Comparison of ENCODE assay signal across 29 mouse cellular contexts in genomic region chr17:67722578-67722977, GRCm38 (mm10). TPM values are rescaled to one million over a fixed set of nuclear protein-coding genes. Genes with fewer than 3 reads are reported as not detected.
DNase-seq lines count a peak whose midpoint lies in the region; ATAC-seq and TF ChIP-seq lines count a peak whose summit lies in the region.
"Had no signal": no experiment of that assay in that cellular context is flagged by ENCODE, and none has a peak within 500 bp of the region (broad histone marks: within the 10 kb centered on the region; RNA-seq: fewer than 3 reads in every experiment).

No protein-coding gene starts in this region.

- H3K27me3 ChIP-seq in hindbrain, embryonic 13.5 days, result no peaks in the 10 kb centered on the region
- no peaks in the 10 kb centered on the region for H3K27me3 ChIP-seq in hindbrain, postnatal 0 days (ENCODE audit: insufficient read depth, low read length)
- no peaks in the 10 kb centered on the region for H3K27me3 ChIP-seq in midbrain, embryonic 15.5 days (replicated peaks)
- no peaks in the 10 kb centered on the region for H3K27me3 ChIP-seq in midbrain, embryonic 11.5 days (ENCODE audit: control insufficient read depth, insufficient read depth, low read length)
- no peaks in the 10 kb centered on the region for H3K27me3 ChIP-seq in forebrain, embryonic 15.5 days
- no peaks in the 10 kb centered on the region for H3K27me3 ChIP-seq in neural tube, embryonic 15.5 days (replicated peaks)
- H3K27me3 ChIP-seq: CH12.LX; intestine, embryonic 15.5 days; limb, embryonic 13.5 days had no signal

- no peak overlapping the region for H3K9ac ChIP-seq in hindbrain, embryonic 13.5 days
- H3K9ac ChIP-seq in hindbrain, postnatal 0 days (replicated peaks; ENCODE audit: low read length), result no peak overlapping the region
- H3K9ac ChIP-seq in midbrain, embryonic 15.5 days, result no peak overlapping the region
- no peak overlapping the region for H3K9ac ChIP-seq in midbrain, embryonic 11.5 days (ENCODE audit: low read length)
- H3K9ac ChIP-seq in forebrain, embryonic 15.5 days (replicated peaks), result no peak overlapping the region
- no peak overlapping the region for H3K9ac ChIP-seq in neural tube, embryonic 15.5 days (replicated peaks)
- H3K9ac ChIP-seq: intestine, embryonic 15.5 days; limb, embryonic 13.5 days had no signal

- H3K9me3 ChIP-seq in hindbrain, embryonic 13.5 days, result no peaks in the 10 kb centered on the region
- H3K9me3 ChIP-seq in hindbrain, postnatal 0 days (ENCODE audit: low read length), result no peaks in the 10 kb centered on the region
- H3K9me3 ChIP-seq in midbrain, embryonic 15.5 days, result no peaks in the 10 kb centered on the region
- no peaks in the 10 kb centered on the region for H3K9me3 ChIP-seq in midbrain, embryonic 11.5 days (ENCODE audit: control insufficient read depth, low read length)
- H3K9me3 ChIP-seq in forebrain, embryonic 15.5 days, result no peaks in the 10 kb centered on the region
- no peaks in the 10 kb centered on the region for H3K9me3 ChIP-seq in neural tube, embryonic 15.5 days (replicated peaks)
- H3K9me3 ChIP-seq: hindbrain, embryonic 10.5 days; intestine, embryonic 15.5 days; limb, embryonic 13.5 days had no signal

- peaks cover 21% of the 10 kb centered on the region for H3K4me1 ChIP-seq in hindbrain, embryonic 13.5 days (replicated peaks)
- no peaks in the 10 kb centered on the region for H3K4me1 ChIP-seq in hindbrain, postnatal 0 days (ENCODE audit: insufficient read depth, low read length)
- no peaks in the 10 kb centered on the region; the same call in 1 of the 2 replicates for H3K4me1 ChIP-seq in midbrain, embryonic 15.5 days
- H3K4me1 ChIP-seq in midbrain, embryonic 11.5 days (ENCODE audit: control insufficient read depth, insufficient read depth, low read length), result no peaks in the 10 kb centered on the region
- peaks cover 19% of the 10 kb centered on the region for H3K4me1 ChIP-seq in forebrain, embryonic 15.5 days
- peaks cover 21% of the 10 kb centered on the region; the same call in 1 of the 2 replicates for H3K4me1 ChIP-seq in neural tube, embryonic 15.5 days

- no peak for TF ChIP-seq CTCF in hindbrain, postnatal 0 days (IDR thresholded peaks at IDR 0.05; ENCODE audit: low read depth)

- H3K4me3 ChIP-seq in hindbrain, embryonic 13.5 days, result no peak overlapping the region
- no peak overlapping the region for H3K4me3 ChIP-seq in hindbrain, postnatal 0 days (ENCODE audit: low read length)
- no peak overlapping the region for H3K4me3 ChIP-seq in midbrain, embryonic 15.5 days
- H3K4me3 ChIP-seq in midbrain, embryonic 11.5 days (ENCODE audit: low read depth, low read length), result no peak overlapping the region
- no peak overlapping the region for H3K4me3 ChIP-seq in forebrain, embryonic 15.5 days
- H3K4me3 ChIP-seq in neural tube, embryonic 15.5 days (replicated peaks), result no peak overlapping the region
- H3K4me3 ChIP-seq: hindbrain, embryonic 10.5 days; intestine, embryonic 15.5 days; layer of hippocampus, adult 2 months; limb, embryonic 13.5 days had no signal

- DNase-seq in hindbrain, postnatal 0 days (ENCODE audit: low spot score), result no peak
- no peak for DNase-seq in midbrain, embryonic 11.5 days (ENCODE audit: low spot score, missing footprints)
- DNase-seq in cerebellum, adult 11 months, result no peak
- DNase-seq: adrenal gland, adult 2 months; adrenal gland, postnatal 36 days; cerebellum, adult 2 months; gastrocnemius, postnatal 14 days; heart, postnatal 14 days; kidney, adult 2 months; kidney, postnatal 36 days; lung, postnatal 10 days; right cerebral cortex, adult 18-20 months; right cerebral cortex, postnatal 4 days; thymus, adult 18-20 months; thymus, postnatal 25 days had no signal

- H3K27ac ChIP-seq in hindbrain, embryonic 13.5 days, result 0 out of 2 replicates have a peak overlapping the region, but pooled peaks have one; percentile 30
- no peak overlapping the region for H3K27ac ChIP-seq in hindbrain, postnatal 0 days
- no peak overlapping the region for H3K27ac ChIP-seq in midbrain, embryonic 15.5 days
- H3K27ac ChIP-seq in midbrain, embryonic 11.5 days (ENCODE audit: low read depth, low read length), result no peak overlapping the region
- H3K27ac ChIP-seq in forebrain, embryonic 15.5 days (replicated peaks), result peak overlapping the region; percentile 66
- peak overlapping the region; percentile 42; the same call in 1 of the 2 replicates for H3K27ac ChIP-seq in neural tube, embryonic 15.5 days (replicated peaks)
- H3K27ac ChIP-seq: hindbrain, embryonic 10.5 days; intestine, embryonic 15.5 days; layer of hippocampus, adult 2 months; limb, embryonic 13.5 days; stomach, postnatal 0 days had no signal

- 97% methylated on average over 1 of the region's 1 CpGs for WGBS in hindbrain, embryonic 13.5 days
- 97% methylated on average over 1 of the region's 1 CpGs for WGBS in hindbrain, postnatal 0 days
- 100% methylated on average over 1 of the region's 1 CpGs for WGBS in midbrain, embryonic 15.5 days
- 93% methylated on average over 1 of the region's 1 CpGs for WGBS in midbrain, embryonic 11.5 days
- WGBS in forebrain, embryonic 15.5 days, result 100% methylated on average over 1 of the region's 1 CpGs
- WGBS in neural tube, embryonic 15.5 days, result 93% methylated on average over 1 of the region's 1 CpGs

- ATAC-seq in hindbrain, embryonic 13.5 days (ENCODE audit: low FRiP score), result 0 out of 2 replicates have a peak, but pooled peaks have one; percentile 19
- ATAC-seq in hindbrain, postnatal 0 days, result no peak
- ATAC-seq in midbrain, embryonic 15.5 days (replicated peaks), result peak; percentile 33; the same call in 1 of the 2 replicates
- ATAC-seq in midbrain, embryonic 11.5 days (ENCODE audit: low FRiP score), result no peak
- ATAC-seq in forebrain, embryonic 15.5 days (replicated peaks), result peak; percentile 30; the same call in 1 of the 2 replicates
- no peak for ATAC-seq in neural tube, embryonic 15.5 days (ENCODE audit: low FRiP score)
- ATAC-seq: activated CD4-positive, CD25-positive, alpha-beta regulatory T cell, adult 4 months; intestine, embryonic 15.5 days had no signal

- H3K4me2 ChIP-seq in hindbrain, embryonic 13.5 days, result no peak overlapping the region
- H3K4me2 ChIP-seq in hindbrain, postnatal 0 days (ENCODE audit: low read depth, low read length), result no peak overlapping the region
- H3K4me2 ChIP-seq in midbrain, embryonic 15.5 days, result no peak overlapping the region
- no peak overlapping the region for H3K4me2 ChIP-seq in midbrain, embryonic 11.5 days
- H3K4me2 ChIP-seq in forebrain, embryonic 15.5 days (replicated peaks), result no peak overlapping the region
- H3K4me2 ChIP-seq in neural tube, embryonic 15.5 days, result no peak overlapping the region
- H3K4me2 ChIP-seq: intestine, embryonic 15.5 days; limb, embryonic 13.5 days; liver, embryonic 11.5 days had no signal

- peaks cover 4% of the 10 kb centered on the region; the same call in 1 of the 2 replicates for H3K36me3 ChIP-seq in hindbrain, embryonic 13.5 days
- no peaks in the 10 kb centered on the region for H3K36me3 ChIP-seq in hindbrain, postnatal 0 days (ENCODE audit: insufficient read depth, low read length)
- no peaks in the 10 kb centered on the region for H3K36me3 ChIP-seq in midbrain, embryonic 15.5 days (replicated peaks)
- no peaks in the 10 kb centered on the region for H3K36me3 ChIP-seq in midbrain, embryonic 11.5 days (ENCODE audit: control insufficient read depth, insufficient read depth, low read length)
- H3K36me3 ChIP-seq in forebrain, embryonic 15.5 days, result no peaks in the 10 kb centered on the region
- no peaks in the 10 kb centered on the region; the same call in 1 of the 2 replicates for H3K36me3 ChIP-seq in neural tube, embryonic 15.5 days
- H3K36me3 ChIP-seq: intestine, embryonic 15.5 days; limb, embryonic 13.5 days had no signal

RNA-seq across cellular contexts. Expression of gene Lama1, which starts 25.5 kb away (rescaled TPM):
- polyA plus RNA-seq in hindbrain, embryonic 13.5 days (2015; fragmentation: Nextera tagmentation; extraction: Ambion mirVana), result 9.7 and 11.1 TPM in 2 replicates
- total RNA-seq in hindbrain, postnatal 0 days (2014; rRNA removed), result 18.4 and 31.2 TPM in 2 replicates
- polyA plus RNA-seq in hindbrain, postnatal 0 days (2015; fragmentation: Nextera tagmentation; extraction: Ambion mirVana), result 2.8 and 3.4 TPM in 2 replicates
- 6.5 and 8.6 TPM in 2 replicates for polyA plus RNA-seq in midbrain, embryonic 15.5 days (2015; fragmentation: Nextera tagmentation; extraction: Ambion mirVana)
- 21.3 and 23.7 TPM in 2 replicates for polyA plus RNA-seq in midbrain, embryonic 11.5 days (2014; fragmentation: Nextera tagmentation; extraction: Ambion mirVana)
- 3.5 and 5.0 TPM in 2 replicates for polyA plus RNA-seq in forebrain, embryonic 15.5 days (2015; fragmentation: Nextera tagmentation; extraction: Ambion mirVana)
- polyA plus RNA-seq in neural tube, embryonic 15.5 days (2015; fragmentation: Nextera tagmentation; extraction: Ambion mirVana), result 9.2 and 10.1 TPM in 2 replicates
- total RNA-seq: CH12.LX; granulocyte monocyte progenitor cell, adult 5-6 weeks had no signal
- polyA plus RNA-seq: activated CD4-positive, CD25-positive, alpha-beta regulatory T cell, adult 4 months; C2C12 had no signal

Comparison
In these comparisons a context has a peak if more than half of its experiments do, and no peak if none do; other contexts are left out.
1. ATAC-seq: peak in hindbrain, embryonic 13.5 days (single experiment), midbrain, embryonic 15.5 days (single experiment) and forebrain, embryonic 15.5 days (single experiment); none in hindbrain, postnatal 0 days (single experiment), midbrain, embryonic 11.5 days (single experiment) and neural tube, embryonic 15.5 days (single experiment).
2. H3K27ac ChIP-seq: peak in hindbrain, embryonic 13.5 days (single experiment), forebrain, embryonic 15.5 days (single experiment) and neural tube, embryonic 15.5 days (single experiment); none in hindbrain, postnatal 0 days (single experiment), midbrain, embryonic 15.5 days (single experiment) and midbrain, embryonic 11.5 days (single experiment).